Mouse (Mus musculus) right cerebral cortex, postnatal 14 days (tissue): ENCODE measurements around the gene Cwc22.

ENCODE experiments used
- DNase-seq: peaks from one replicate; pipeline ENCODE4 v3.0.0; 2022

Cwc22 gene

DNA sequence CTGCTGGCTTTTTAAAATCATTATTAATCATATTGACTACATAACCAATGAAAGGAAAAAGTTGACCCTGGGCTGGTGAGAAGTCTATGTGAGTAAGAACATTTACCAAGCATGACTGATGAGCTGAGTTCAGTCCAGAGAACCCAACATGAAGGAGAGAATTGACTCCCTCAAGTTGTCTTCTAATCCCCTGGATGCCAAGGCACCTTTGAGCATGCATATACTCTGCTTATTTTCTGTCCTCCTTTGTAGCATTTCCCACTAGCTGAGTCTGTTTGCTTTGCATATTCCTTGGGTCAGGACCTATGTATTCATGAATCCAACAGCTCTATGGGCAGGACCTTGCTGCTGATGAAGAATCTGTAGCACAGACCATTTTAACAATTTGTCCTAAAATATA lies 75.0 kb downstream of the Cwc22 start:
- no peak for DNase-seq

DNA sequence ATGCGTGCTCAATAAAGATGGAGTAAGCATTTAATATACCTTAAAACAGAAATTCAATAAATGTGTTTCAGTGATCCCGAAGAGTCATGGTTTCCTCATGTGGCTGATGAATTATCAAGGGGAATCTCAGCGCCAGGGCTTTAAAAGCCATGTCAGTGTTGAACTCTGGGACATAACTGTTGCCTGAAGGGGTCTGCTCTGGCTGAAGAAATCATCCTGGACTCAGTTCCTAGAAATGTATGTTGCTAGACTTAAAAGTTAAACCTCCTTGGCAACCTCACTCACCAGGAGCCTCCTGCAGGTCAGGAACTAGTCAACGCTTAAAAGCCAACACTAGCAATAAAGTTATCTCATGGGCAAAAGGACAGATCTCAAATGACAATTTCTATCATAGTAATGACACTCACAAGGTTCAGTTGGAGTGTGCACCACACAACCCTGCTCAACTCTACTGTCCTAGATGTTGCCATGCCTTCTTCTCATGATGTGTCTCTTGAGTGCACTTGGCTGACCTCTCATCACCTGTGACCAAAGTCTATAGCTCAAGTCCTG lies 76.4 kb downstream of the Cwc22 start:
- no peak for DNase-seq

DNA sequence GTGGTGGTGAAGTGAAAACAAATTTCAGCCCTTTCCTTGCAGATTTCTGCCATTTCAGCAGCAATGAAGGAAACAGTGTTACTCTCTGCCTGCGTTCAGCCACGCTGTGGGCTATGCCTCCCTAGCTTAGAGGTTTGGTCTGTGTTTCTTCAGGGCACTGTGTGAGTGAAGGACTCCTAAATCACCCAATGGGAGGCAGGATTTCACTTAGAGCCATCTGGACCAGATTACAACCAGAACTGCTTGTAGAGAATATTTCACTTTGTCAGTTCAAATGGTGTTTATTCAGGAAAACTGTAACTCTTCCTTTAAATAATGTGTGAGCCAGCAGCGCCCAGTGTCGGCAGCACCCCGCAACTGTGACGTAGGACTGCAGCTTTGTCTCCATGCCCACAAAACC lies 82.2 kb downstream of the Cwc22 start:
- DNase-seq, result no peak

DNA sequence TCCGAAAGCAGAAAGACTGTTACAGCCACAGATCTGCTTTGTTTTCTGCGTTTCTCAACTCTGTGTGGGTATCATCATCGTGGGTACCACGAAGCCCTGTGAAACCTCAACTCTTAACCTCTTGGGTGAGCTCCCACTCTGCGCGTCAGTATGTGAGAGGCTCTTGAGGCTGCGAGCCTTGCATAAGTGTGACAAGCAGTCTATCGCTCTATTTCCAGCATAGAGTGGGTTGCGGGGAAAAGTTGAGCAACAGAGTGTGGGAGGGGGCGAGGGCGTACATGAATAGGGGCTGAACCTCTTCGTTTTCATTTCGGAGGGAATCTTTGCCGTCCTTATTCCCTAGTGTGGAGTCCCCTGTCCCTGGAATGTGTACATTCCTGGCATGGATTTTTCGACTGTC lies 82.7 kb downstream of the Cwc22 start:
- DNase-seq, result no peak

DNA sequence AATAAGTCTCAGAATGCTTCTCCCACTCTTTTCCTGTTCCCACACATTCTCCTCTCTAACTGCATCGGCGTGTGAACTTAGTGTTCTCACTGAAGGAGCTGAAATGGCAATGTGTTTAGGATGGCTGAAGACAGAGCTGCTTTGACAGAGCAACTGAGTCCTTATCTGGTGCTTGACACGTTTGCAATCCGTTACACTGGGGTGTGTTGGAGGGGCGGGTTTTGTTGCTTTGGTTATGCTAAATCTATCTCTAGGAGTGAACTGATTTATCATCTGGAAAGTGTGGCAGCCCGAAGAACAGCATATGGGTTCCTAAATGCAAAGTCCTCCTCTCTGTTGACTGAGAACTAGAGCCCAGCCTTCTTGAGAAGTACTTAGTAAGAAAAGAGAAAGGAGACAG lies 104.7 kb downstream of the Cwc22 start:
- DNase-seq, result no peak

DNA sequence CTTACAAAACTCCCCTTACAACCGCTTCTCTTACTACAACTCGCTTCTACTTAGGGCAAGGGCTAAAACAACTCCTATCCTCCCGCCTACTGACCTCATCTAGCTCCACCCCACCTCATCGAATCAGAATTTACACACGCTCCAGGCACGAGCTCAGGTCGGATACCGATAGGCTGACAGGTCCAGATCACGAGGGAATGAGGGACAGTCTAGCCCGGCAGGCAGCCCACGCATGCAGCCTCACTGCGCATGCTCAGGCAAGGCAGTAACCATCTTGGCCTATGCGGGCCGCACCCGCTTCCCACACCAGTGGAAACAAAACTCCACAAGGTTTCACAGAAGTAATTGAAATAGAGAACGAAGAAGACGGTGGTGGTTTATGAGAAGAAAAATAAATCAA lies 106.6 kb downstream of the Cwc22 start:
- no peak for DNase-seq

DNA sequence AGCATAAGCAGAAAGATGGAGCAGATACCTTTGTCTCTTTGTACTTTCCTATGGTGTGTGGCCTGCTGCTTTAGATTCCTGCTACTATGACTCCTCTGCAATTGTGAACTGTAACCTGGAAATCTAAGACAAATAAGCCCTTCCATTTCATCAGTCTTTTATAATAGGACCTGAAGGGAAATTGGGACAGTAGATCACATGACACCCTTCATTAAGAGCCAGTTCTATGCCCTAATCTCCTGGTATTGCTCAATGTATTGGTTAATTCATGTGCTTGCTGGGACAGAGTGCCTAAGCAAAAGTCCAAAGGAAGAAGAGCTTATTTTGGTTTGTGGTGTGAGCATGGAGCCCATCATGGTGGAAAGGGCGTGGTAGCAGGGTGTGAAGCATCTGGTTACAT lies 107.5 kb downstream of the Cwc22 start:
- no peak for DNase-seq

DNA sequence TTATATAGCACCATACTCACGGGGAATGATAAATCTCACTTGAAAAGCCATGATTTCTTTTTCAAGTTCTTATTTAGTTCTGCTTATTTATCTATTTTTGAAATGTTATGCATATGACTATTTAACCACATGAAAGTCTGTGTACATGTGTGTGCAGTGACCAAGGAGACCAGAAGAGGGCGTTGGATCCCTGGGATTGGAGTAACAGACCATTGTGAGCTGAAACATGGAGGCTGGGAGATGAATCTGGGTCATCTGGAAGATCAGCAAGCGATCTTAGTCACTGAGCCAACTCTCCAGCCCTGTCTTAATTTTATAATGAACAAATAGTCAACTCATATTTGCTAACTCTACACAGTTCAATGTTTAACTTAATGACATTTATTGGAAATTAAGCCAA lies 110.4 kb downstream of the Cwc22 start:
- DNase-seq, result peak; percentile 20
